Mouse (Mus musculus): ENCODE measurements around the gene Grk2. TPM values are rescaled to one million over a fixed set of nuclear protein-coding genes. Genes with fewer than 3 reads are reported as not detected.

The Grk2 gene
- total RNA-seq (2015; ENCODE audit: low replicate concordance) (63.4 and 93.2 TPM in 2 replicates), total RNA-seq (2017; ENCODE audit: low replicate concordance) (40.1 and 60.1 TPM in 2 replicates)

DNA sequence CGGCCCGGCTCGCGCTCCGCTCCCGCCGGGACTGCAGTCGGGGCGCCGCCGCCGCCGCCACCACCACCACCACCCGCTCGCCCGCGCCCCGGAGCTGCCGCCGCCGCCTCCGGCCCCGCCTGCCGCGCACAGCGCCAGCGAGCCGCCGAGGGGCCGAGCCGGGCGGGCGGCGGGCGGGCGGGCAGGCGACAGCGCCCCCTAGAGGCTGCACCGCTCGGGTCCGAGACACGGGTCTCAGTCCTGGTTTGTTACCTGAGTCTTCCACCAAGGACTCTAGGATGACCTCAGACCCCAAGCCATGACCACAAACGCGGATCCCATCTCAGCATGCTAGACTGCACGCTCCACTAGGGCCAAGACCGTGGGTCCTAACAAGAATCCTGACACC is at the start of gene Grk2:
Gene Grk2 (minus strand): TSS at position 33 of the 388 bp plus-strand sequence.
- peak; percentile 65 for ATAC-seq (replicated peaks; ENCODE audit: low FRiP score, poor library complexity, severe bottlenecking)

DNA sequence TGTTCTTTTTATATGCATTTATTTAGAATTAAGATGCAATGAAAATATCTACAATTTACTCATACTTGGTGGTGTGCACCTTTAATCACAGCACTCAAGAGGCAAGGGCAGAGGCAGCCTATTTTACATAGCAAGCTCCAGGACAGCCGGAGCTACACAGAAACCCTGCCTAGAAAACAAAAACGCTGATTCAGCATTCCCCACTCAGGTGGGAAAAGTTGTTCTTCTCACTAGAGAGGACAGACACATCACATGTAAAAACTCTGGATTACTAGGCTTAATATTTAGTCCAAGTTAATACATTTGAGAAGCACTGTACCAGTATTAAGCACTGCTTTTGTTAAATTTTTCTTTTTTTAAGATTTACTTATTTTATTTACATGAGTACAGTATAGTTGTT is 43.4 kb upstream of the Grk2 start:
- ATAC-seq (replicated peaks; ENCODE audit: low FRiP score, poor library complexity, severe bottlenecking), result no peak

DNA sequence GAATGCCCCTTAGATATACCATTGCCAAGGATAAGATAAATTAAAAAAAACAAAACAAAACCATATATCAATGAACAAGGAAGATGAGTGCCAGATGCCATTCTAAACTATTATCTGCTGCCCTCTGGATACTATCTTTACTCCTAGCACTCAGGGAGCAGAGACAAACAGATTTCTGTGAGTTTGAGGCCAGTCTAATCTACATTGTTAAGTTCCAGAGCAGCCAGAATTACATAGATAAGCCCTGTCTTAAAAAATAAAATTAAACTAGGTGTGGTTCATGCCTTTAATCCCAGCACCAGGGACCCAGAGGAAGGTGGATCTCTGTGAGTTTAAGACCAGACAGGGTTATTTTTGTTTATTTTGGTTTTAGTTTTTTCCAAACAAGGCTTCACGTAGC is 40.5 kb upstream of the Grk2 start:
- no peak for ATAC-seq (replicated peaks; ENCODE audit: low FRiP score, poor library complexity, severe bottlenecking)

DNA sequence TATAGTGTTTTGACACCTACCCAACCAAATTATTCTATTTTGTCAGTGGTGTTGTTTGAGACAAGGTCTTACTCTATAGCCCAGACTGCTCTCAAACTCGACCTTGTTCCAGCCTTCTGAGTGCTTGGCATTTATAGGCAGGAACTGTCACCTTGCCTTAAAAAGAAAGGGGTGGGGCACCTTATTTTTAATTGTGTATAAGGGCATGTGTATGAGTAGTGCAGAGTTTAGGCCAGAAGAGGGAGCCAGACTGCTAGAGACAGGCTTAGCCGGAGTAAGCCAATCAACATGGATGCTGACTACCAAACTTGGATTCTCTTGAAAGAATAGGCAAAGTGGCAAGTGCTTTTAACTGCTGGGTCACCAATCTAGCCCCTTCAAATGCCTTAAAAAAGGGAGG is 32.1 kb upstream of the Grk2 start:
- ATAC-seq (replicated peaks; ENCODE audit: low FRiP score, poor library complexity, severe bottlenecking), result peak; percentile 54

DNA sequence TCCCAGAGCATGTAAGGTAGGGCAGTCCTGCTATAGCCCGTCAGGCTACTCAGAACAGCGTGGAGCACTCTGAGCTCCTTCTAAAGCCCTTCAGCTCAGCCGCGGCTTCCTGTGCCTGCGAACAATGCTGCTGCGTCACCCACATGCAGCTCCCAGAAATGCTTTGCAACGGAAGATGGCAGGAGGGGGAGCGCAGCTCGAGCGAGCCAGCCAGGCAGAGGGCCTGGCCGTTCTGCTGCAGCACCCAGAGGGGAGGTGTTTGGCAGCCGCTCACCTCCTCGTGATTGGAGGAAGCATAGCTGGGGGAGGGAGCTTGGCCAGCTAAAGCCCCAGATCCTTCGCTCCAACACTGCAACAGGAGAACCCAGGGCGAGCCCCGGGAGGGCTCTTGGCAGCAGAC is 27.8 kb upstream of the Grk2 start:
- peak; percentile 98 for ATAC-seq (replicated peaks; ENCODE audit: low FRiP score, poor library complexity, severe bottlenecking)

DNA sequence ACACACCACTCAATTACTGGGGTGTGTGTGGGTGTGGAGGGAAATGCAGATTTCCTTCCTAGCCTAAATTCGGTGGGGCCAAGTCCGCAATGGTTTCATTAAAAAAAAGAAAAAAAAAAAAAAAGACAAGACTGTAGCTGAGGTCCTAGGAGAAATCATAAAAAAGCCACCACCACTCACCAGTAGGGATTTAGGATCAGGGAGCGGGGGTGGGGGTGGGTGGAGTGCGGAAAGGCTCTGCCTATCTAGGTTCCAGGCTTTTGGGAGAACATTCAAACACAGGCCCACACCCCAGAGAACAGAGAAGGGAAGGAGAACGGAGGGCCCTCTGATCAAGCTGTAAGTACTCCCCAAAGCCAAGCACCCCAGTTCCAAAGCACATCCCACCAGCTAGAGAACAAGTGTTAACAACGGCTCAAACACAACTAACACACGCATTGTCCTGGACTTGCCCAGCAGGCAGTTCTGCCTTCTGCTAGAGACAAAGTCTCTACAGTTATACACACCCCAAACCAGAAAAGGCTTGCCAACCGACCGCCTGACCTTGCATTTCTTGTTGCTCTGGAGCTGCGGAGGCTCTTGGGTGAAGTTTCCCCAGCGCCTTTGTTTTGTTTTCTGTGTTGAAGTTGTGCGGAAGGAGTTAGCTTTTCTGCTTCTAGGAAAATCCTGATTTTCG is 27.2 kb upstream of the Grk2 start:
- peak; percentile 42; the same call in 1 of the 2 replicates for ATAC-seq (replicated peaks; ENCODE audit: low FRiP score, poor library complexity, severe bottlenecking)

DNA sequence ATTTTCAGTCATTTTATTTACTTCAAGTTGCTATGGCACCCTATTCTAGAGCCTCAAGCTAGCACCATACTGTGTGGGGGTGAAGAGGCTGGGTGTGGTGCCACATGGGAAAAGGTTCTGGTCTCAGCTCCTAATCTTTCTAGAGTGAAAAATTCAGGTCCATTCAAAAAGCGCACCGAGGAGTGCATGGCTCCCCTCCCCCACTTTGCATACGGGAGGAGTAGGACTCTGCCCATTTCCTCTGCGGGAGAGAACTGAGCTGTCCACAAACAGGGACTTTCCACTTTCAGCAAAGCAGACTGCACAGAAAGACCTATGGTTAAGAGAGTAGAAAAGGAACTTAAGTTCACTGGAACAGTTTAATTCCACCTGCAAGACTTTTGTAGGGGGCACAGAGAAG is 26.6 kb upstream of the Grk2 start:
- no peak for ATAC-seq (replicated peaks; ENCODE audit: low FRiP score, poor library complexity, severe bottlenecking)

DNA sequence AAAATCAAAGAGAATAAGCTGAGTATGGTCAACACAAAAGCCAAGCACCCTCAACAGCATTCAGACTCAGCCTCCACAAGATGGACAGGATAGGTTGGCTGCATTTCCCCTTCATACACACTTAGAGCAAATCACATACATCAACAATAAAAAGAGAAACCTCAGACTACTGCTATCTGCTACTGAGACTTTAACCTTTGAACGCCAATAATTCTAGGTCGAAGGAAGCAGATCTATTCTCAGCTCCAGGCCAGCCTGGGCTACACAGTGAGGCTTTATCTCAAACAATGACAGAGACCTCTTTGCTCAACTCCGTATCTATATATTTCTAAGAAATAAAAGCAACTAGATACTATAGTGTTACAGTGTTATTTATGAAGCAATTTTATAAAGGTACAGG is 25.3 kb upstream of the Grk2 start:
- no peak for ATAC-seq (replicated peaks; ENCODE audit: low FRiP score, poor library complexity, severe bottlenecking)

DNA sequence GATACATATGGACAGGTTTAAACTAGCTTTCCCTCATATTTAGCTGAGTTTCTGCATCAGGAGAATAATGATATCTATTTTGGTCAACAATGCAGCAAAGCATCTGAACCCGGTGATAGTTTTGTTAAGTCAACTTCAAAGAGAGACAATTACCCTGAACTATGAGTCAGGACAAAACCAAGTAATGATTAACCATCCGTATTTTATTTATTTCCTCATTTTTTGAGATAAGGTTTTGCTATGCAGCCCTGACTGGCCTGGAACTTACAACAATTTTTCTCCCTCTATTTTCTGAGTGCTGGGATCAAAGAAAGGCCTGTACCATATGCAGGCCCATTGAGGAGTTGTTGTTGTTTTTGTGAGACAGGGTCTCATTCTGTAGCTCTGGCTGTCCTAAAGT is 24.6 kb upstream of the Grk2 start:
- ATAC-seq (replicated peaks; ENCODE audit: low FRiP score, poor library complexity, severe bottlenecking), result no peak

DNA sequence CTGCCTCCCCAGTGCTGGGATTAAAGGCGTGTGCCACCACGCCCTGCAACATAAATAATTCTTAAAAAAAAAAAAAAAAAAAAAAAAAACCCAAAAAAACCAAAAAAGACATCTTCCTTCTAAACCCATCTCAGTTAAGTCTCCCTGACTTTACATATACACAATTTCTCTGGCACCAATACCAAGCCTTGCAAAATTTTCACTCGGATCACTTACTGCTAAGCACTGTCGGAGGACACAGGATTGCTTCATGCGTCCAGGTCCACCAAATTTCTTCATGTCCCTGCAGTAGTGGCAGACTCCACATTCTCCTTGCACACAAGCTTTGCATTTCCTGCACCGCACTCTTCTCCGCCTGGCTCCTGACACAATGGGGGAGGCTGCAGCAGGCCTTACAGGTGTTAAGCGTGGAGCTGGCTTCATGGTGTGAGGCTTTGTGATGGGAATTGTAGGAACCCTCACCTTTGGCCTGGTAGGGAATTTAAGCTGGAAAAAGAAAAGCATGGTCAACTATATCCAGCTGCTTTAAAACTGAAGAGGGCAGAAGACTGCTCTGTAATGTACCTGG is 22.8 kb upstream of the Grk2 start:
- no peak for ATAC-seq (replicated peaks; ENCODE audit: low FRiP score, poor library complexity, severe bottlenecking)

DNA sequence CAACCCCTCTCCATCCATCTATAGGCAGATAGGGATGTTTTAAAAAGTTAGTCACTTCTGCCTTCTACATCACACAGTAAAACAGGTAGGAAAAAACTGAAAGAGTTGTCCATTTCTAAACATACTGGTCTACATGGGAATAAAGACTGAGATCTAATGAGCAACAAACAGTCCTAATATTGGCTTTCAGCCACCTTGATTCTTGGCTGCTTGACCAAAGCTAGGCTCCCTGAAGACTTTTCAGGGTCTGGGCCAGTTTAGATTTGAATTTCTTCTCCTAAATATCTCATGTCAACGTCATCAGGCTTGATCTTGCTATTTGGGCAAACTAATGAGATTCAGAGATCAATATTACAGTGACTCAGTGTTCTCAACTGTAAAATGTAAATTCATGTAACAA is 20.9 kb upstream of the Grk2 start:
- ATAC-seq (replicated peaks; ENCODE audit: low FRiP score, poor library complexity, severe bottlenecking), result no peak

DNA sequence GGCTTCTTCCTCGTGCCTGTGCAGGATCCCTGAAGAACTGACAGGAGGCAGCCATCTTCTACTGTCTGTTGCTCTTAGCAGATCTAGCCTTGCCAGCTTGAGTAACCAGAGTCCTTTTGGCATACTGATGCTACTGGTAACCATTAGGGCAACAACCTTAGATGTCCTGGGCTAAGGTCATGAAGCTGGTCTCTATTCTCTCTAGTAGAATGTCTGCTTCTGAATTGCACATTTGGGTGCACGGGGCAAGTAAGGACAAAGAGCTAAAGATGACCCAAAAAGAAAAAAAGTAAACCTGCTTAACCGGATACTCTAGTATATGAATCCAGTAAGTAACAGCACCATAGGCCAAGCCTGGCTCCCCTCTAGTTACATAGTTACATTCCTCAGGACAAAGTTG is 20.1 kb upstream of the Grk2 start:
- 0 out of 2 replicates have a peak, but pooled peaks have one; percentile 37 for ATAC-seq (replicated peaks; ENCODE audit: low FRiP score, poor library complexity, severe bottlenecking)

DNA sequence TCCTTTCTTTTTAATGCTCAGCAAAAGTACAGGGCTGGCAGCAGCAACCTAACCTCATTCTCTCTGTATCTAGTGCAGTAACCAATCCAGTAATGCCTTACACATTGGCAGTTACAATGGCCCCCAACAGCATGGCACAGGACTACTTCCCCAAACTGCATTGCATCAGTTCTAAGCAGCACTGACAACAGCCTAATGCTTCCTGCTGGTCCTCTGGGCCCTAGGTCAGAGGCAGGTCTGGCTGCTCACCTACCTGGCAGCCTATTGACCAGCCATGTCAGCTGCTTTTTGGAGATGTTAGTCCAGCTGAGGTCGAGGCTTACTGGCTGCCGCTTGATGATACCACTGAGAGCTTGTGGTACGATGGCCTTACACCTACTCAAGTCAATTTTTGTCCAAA is 16.1 kb upstream of the Grk2 start:
- ATAC-seq (replicated peaks; ENCODE audit: low FRiP score, poor library complexity, severe bottlenecking), result no peak

DNA sequence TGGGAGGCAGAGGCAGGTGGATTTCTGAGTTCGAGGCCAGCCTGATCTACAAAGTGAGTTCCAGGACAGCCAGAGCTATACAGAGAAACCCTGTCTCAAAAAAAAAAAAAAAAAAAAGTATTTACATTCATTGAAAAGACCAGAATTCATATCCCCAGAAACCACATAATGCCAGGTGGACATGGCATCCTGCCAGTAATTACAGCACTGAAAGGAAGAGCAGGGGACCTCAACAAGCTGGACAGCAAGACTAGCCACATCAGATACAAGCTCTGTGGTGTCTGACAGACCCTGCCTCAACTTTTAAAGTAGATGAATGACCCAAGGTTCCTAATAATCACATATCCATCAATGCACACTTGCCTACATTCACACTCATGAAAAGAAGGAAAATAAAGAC is 15.6 kb upstream of the Grk2 start:
- no peak for ATAC-seq (replicated peaks; ENCODE audit: low FRiP score, poor library complexity, severe bottlenecking)

DNA sequence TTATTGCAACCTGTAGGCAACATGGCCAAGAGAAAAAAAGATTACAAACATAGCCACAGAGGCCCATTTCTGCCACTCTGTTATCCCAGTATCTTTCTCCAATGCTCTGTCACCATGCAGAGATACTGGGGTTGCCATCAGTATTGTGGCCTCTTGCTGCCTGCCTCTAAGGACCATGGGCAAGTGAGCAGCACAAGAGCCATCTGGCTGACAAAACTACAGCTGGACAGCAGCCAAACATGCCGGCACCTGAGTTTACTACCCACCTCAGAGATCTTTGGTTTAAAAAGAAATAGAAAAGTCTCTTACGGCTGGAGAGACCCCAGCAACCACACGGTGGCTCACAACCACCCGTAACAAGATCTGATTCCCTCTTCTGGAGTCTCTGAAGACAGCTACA is 13.2 kb upstream of the Grk2 start:
- ATAC-seq (replicated peaks; ENCODE audit: low FRiP score, poor library complexity, severe bottlenecking), result no peak

DNA sequence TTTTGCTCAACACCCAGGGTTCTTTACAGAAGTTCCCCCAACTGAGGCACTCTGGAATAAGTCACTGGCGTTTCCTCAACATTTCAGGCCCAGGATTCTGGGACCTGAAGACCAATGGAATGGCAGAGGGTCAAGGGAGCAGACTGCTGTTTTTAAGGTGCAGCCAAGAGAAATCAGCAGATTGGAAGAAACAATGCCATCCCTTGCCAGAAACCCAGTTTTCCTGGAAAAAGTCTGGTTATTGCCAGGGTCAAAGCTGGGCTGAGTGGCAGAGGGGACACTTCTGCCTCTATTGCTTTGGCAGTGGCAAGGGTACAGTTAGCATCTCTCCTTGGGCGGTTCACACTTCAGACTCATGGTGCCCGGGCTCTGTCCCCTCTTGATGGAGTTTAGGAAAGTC is 11.2 kb upstream of the Grk2 start:
- ATAC-seq (replicated peaks; ENCODE audit: low FRiP score, poor library complexity, severe bottlenecking), result no peak

DNA sequence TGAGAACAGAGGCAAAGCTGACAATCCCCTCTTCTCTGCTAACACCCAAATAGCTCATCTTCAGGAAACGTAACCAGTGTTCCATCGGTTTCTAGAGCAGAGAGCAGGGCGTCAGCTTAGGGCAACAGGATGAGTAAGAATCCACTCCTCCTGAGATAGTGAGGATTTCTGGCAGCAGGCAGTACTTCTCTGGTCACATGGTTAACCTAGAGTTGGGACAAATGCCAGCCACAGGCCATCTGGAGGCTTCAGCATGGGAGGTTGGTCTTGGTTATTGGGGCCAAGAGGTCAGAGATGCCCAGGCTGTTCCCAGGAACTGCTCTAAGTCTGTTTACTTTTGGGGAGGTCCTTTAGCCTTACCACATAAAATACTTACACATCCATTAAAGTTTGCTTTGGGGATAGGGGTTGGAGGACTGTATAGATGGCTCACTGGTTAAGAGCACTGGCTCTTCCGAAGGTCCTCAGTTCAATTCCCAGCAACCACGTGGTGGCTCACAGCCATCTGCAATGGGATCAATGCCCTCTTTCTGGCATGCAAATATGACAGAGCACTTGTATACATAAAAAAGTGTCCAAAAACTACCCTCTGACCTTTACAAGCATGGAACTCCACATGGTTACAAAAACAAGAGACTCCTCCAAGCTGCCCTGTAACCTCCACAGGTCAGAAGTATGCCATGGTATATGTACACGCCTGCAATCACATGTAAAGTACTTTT is 9.4 kb upstream of the Grk2 start:
- no peak for ATAC-seq (replicated peaks; ENCODE audit: low FRiP score, poor library complexity, severe bottlenecking)

DNA sequence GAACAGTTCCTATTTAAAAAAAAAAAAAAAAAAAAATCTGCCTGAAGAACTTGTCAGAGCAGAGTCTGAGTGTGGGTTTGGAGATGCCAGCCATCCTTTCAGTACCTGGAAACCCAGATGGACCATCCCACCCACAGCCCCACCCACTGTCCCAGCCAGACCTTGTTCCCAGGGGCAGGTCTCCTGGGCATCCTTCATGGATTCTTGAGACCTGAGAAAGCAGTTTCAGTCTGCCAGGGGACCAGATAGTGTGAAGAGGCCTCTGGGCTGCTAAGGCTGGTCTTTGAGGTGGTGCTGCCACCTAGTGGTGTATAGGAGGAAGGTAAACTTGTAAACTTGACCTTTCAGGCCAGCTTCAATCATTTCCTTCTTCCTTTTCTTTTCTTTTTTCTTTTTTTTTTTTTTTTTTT is 3.8 kb upstream of the Grk2 start:
- ATAC-seq (replicated peaks; ENCODE audit: low FRiP score, poor library complexity, severe bottlenecking), result peak; percentile 54; the same call in 1 of the 2 replicates

DNA sequence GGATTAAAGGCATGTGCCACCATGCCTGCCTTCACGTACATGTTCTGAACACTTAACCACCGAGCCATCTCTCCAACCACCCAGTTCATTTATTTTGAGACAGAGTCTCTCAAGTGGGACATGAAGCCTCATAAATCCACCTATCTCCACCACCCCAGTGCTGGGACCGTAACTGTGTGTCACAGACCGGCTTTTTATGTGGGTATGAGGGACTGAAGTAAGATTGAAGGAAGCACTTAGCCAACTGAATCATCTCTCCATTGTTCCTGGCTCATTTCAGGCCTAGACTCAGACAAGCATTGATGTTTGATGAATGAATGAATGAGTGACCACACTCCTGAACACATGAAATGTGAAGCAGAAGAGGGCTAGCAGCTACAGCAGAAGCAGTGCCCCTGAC is 3.3 kb upstream of the Grk2 start:
- ATAC-seq (replicated peaks; ENCODE audit: low FRiP score, poor library complexity, severe bottlenecking), result no peak

DNA sequence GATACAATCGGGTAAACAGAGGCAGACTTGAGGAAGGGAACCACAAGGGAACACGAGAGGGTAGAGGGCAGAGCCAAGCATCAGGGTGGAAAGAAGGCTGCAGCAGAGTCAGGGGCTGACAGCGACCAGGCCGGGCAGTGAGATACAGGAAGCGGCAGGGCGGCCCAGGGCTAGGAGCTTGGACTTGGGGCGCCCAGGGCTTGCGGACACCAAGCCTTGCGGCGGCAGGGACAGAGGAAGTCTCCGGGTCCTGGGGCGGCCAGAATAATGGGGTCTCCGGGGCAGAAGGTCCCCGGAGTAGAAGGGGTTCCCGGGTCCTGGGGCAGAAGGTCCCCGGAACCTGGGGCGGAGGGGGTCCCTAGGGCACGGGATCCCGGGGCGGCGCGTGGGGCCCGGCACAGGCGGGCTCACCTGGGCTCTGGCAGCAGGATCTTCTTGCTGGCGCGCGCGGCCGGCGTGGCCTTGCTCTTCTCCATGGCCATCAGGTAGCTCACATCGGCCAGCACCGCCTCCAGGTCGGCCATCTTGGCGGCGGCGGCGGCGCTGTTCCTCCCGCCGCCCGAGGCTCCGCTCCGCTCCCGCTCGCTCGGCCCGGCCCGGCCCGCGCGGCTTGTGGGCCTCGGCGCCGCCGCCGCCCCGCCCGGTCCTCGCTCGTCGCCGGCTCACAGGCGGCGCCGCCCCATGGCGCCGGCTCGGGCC is 382 bp downstream of the Grk2 start:
- ATAC-seq (replicated peaks; ENCODE audit: low FRiP score, poor library complexity, severe bottlenecking), result peak; percentile 51

Data from erythroblast, adult 5-6 weeks (primary cell).